Mouse (Mus musculus) cortical plate, adult 2 months (tissue): ENCODE measurements around the gene Hnrnpk.
"Not testable (repeated sequence)": the region's sequence is repeated elsewhere in the genome, so short reads cannot be mapped to it uniquely, and the experiment has no call there.

Source experiments
- CTCF ChIP-seq: fragments of 200-500 bp; IDR thresholded peaks from 2 replicates; pipeline ENCODE4 v1.5.1; 2011; ENCODE audit warnings: mild to moderate bottlenecking, control low read depth, low read length; ENCODE audit not compliant: insufficient read depth; ENCODE audit errors: extremely low read depth
- POLR2A ChIP-seq: fragments of 200-500 bp; IDR thresholded peaks from 2 replicates; pipeline ENCODE4 v1.6.1; 2011; ENCODE audit warnings: mild to moderate bottlenecking, low read length, control low read depth; ENCODE audit not compliant: insufficient read depth; ENCODE audit errors: extremely low read depth

DNA sequence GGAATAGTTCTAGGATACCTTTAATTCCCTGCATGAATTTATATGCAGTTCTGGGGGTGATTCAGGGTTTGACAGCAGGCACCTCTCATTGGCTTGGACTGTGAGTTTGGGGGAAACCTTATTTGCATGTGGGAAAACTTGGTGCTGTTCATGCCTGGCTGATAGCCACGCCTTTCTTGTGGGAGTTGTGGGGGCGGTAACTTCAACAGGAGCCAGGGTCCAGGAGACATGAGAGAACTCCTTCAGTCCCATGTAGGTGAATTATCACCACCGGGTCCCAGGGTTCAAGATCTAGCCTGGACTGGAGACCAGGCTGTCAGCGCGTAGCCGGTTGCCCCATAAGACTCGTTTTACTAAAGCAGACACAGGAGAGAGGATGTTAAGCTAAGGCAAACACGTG, 38.0 kb downstream of the Hnrnpk start:
- TF ChIP-seq POLR2A, CTCF: not testable (repeated sequence)
